Mouse (Mus musculus) retina, postnatal 7 days (tissue): ENCODE data around the gene Mcm7.
A peak's percentile ranks its signal among the peaks of the same experiment; 100 is the strongest.

Source experiments
- DNase-seq: peaks from one replicate; pipeline ENCODE4 v3.0.0-alpha.2; 2012; ENCODE audit warnings: low read depth, low spot score

Mcm7 gene

DNA sequence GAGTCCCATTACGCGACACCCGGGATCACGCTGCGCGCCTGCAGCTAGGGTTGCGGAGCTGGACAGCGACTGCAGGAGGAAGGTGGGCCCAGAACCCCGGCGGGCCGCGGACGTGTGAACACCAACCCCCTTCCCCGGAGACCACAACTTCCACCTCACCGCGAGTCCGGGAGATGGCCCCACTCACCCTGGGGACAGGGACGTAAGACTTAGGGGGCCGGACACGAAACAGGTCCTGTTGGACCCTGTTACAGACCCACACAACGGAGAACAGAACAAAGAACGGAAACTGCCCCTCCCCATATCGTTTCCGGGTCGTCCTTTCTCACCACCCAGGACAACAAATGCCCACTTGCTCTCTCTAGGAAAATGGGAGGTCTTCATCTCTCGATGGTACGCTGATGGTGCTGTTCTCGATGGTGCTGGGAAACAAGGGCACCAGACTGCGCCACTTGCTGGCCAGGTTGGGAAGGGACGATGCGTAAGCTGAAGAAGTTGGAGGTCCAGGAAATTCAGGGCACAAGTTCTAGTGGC, 16.7 kb downstream of the Mcm7 start, which contains the start of gene Zfp113:
TSS of gene Zfp113 (minus strand) at position 302 of the 534 bp plus-strand sequence.
- peak; percentile 93 for DNase-seq

DNA sequence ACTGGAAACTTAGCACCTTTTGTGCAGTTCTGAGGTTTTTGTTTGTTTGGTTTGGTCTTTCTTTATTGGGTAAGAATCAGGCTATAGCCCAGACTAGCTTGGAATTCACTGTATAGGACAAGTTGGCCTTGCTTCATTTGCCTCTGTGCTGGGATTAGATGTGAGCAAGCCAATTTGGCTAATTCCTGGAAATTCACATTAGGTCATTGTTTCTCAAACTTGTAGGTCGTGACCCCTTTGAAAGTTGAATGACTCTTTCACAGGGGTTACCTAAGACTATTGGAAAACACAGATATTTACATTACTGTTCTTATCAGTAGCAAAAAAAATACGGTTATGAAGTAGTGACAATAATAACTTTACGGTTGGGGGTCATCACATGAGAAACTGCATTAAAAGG, 17.8 kb downstream of the Mcm7 start:
- no peak for DNase-seq

DNA sequence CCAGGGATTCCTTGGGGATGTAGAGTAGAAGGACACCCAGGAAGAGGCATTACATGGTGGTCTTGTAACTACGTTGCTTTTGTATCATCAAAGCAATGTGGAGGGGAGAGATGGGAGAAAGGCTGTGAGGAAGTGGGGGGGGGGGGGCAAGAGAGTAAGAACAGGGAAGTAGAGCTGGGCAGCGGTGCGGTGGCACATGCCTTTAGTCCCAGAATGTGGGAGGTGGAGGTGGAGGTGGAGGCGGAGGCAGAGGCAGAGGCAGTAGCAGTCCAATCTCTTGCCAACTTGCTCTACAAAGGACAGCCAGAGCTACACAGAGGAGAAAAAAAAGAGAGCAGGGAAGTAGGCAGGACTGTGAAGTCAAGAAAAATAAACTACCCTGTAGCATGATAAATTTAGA, 33.6 kb downstream of the Mcm7 start:
- no peak for DNase-seq

DNA sequence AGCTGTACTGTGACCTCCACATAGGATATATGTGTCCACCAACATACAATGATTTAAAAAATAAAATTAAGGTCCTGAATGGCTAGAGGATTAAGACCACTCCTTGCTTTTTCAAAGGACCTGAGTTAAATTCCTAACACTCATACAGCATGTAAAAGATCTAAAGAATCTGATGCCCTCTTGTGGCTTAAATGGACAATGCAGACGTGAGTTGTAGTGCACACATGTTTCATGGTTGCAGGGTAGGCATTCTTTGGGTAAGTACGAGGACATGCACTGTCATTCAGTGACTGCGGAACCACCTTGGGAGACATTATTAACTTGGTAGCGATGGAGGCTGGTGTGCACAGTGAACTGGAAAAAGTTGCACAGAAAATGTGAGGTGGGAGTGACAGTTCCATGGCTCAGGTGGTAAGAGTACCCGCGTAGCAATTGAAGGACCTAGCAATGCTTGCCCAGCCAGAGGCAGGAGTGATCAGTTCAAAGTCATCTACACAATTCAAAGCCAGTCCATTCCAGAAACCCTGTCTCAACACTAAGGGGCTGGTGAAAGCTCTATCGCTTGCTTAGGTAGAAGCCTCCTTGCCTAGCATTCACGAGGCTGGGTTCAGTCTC, 34.2 kb downstream of the Mcm7 start:
- DNase-seq = peak; percentile 37

DNA sequence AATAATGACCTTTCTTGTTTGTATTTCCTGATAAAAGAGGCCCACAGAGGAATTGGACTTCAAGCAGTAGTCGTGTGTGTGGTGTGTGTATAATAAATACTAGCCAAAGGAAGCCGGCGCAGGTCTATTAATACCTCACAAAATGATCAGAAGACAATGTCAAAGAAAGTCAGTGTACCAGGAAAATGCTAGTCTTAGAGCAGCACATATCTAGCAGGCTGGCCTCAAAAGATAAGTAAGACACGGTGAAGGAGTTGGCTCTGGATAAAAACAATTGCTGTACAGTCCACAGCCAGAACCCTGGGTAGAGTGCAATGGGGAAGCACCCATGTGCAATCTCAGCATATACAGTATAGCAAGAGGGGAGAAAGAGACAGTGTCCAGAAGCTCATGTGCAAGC, 35.0 kb downstream of the Mcm7 start:
- no peak for DNase-seq

DNA sequence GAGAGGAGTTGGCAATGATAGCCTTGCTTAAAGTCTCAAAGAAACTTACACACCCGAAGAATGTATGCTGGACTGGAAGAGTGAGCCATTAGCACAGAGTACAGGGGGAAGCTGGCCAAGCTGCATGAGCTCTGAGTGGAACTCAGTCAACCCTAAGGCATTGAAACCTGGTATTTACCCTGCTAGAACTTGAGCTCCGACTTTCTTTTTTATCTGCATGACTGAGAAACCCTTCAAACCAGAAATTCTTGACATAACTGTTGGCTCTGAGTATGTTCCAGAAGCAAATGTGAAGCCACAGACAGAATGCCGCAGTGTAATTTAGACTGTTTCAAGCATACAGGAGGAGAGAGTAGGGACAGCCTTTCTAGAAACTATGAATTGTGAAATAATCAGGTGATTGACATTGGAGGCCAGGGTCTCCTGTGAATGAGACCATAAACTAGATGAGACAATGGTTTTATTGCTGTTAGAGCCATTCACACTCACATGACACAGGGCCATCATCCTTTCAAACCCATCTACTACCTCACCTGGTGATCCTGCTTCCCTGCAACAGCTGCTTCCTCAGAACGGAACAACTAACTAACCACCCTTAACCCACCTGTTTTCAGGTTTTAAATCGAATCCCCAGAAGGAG, 39.7 kb downstream of the Mcm7 start:
- no peak for DNase-seq

DNA sequence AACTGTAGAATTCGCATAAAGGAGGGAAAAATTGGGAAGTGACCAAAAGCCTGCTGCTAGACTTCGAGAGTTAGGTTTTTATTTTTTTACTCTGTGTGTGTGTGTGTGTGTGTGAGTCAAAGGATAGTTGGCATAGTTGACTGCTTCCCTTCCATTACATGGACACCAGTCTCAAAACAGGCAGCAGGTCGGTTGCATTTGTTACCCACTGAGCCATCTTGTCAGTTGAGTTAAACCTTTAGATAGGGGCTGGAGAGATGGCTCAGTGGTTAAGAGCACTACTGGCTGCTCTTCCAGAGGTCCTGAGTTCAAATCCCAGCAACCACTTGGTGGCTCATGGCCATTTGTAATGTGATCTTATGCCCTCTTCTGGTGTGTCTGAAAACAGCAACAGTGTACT, 54.2 kb downstream of the Mcm7 start:
- DNase-seq = no peak

DNA sequence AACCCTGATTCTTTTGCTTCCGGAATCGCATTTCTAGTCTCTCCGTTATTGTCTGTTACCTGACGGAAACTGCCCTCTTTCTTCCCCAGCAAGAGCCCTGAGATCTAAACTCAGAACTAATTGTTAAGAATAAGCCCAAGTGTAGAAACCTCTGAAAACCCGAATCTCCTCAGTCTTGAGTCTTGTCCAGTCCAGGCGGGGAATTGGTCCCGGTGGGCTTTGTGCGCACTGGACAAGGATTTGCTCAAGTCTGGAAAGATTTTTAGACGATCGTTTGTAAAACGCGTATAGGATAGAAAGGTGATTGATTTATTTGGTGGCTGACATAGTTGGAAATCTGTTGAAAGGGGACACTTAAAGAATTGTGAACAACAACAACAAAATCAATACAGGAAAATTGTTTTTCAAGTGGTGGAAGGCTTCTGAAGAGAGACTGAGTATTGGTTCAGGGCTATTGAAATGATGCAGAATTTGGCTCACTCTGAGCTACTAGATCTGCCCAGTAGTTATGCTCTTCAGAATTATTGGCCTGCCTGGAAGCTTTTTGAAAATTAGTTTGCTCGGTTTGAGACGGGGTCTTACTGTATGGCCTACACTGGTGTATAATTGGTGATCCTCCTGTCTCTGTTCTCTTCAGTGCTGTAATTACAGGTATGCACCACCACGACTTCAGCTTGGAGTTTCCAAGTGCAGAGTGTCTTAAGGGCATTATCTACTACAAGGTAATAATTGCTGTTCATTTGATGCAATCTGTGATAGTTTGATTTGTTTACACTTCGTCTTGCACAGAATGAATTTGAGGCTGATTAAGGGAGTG, 54.8 kb downstream of the Mcm7 start:
- peak; percentile 5 for DNase-seq

DNA sequence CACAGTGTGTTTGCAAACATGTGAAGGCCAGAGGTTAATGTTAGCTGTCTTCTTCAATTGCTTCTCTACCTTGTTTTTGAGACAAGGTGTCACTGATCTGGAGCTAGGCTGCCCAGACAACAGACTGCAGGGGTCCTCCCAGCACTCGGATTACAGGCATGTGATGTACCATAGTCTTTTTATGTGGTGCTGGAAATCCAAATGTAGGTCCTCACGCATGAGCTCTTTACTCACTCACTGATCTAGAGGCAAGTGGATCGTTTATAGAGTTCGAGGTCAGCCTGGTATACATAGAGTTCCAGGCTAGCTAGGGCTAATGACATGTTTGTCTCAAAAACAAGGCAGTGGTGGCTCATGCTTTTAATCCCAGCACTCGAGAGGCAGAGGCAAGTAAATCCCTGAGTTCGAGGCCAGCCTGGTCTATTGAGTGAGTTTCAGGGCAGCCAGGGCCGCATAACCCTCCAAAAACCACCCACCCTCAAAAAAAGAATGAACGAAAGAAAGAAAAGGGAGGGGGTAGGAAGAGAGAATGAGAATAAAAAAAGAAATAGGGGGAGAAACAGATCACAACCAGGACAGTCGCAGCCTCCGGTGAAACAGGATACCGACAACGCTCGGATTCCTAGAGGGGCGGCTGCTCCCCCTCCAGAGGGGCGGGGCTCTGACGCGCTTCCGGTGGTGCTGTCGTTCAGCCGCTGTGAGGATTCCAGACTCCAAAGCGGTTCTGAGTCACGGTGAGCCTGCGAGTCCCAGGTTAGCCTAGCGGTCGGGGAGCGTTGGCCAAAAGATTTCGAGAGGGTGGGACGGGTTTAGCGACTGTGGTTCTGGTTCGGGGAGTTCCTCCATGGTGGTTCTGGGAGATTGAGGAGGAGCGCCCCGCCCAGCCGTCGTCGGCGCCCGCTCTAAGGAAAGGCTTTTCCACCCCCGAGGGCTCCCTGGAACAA, 55.7 kb downstream of the Mcm7 start, which contains the start of gene Zscan21:
TSS of gene Zscan21 (plus strand) at position 649 of the 944 bp plus-strand sequence.
- peak; percentile 85 for DNase-seq
